Mouse (Mus musculus): ENCODE results near the gene Cfap61. TPM values are rescaled to one million over a fixed set of nuclear protein-coding genes. Genes with fewer than 3 reads are reported as not detected.

Gene Cfap61
- polyA plus RNA-seq, 1 experiment from 2014 or later, result 1.6 TPM

DNA sequence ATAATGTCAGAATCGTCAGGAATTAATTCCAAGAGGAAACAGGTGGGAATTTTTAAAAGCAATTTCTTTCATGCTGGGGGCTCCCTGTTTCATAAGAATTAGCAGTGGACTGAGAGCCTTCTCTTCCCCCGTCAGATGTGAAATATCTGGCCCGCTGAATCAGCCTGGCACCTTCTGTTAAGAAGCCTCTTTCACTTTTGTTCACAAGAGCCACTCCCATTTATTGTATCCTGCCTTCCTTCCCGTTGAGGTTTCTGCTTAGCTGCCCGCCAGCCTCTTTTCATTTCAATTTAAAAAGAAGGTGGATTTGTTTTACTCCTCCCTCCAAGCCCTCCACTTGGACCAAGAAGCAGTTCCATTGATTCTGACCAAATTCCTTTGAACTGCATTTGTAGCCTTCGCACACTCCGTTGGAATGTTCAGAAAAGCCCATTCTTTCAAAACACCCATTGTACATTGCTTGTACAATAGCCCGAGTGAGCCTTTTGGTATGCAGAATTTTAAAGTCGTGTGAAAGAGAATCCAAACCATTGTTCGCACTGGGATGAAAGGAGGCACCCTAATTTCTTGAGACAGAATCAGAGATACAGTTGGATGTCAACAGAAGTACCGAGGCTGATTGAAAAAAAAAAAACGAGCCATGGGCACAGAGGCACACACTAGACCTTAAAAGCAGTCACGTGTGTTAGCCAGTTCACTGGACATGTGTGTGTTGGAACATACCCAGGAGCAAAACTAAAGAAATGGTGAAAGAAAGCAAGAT is 127.9 kb downstream of the Cfap61 start:
- H3K9me3 ChIP-seq, result no peaks in the 10 kb centered on the region
- no peak for ATAC-seq (ENCODE audit: extremely low read depth, insufficient number of reproducible peaks, low FRiP score, low TSS enrichment)
- no peak overlapping the region for H3K4me3 ChIP-seq
- no peaks in the 10 kb centered on the region for H3K36me3 ChIP-seq
- WGBS, result 55% methylated on average over 13 of the region's 13 CpGs
- H3K9ac ChIP-seq, result no peak overlapping the region
- no peaks in the 10 kb centered on the region for H3K27me3 ChIP-seq (replicated peaks)
- H3K27ac ChIP-seq (replicated peaks), result no peak overlapping the region
- peaks cover 9% of the 10 kb centered on the region; the same call in 1 of the 2 replicates for H3K4me1 ChIP-seq
- H3K4me2 ChIP-seq, result peak overlapping the region; percentile 13; the same call in 1 of the 2 replicates

DNA sequence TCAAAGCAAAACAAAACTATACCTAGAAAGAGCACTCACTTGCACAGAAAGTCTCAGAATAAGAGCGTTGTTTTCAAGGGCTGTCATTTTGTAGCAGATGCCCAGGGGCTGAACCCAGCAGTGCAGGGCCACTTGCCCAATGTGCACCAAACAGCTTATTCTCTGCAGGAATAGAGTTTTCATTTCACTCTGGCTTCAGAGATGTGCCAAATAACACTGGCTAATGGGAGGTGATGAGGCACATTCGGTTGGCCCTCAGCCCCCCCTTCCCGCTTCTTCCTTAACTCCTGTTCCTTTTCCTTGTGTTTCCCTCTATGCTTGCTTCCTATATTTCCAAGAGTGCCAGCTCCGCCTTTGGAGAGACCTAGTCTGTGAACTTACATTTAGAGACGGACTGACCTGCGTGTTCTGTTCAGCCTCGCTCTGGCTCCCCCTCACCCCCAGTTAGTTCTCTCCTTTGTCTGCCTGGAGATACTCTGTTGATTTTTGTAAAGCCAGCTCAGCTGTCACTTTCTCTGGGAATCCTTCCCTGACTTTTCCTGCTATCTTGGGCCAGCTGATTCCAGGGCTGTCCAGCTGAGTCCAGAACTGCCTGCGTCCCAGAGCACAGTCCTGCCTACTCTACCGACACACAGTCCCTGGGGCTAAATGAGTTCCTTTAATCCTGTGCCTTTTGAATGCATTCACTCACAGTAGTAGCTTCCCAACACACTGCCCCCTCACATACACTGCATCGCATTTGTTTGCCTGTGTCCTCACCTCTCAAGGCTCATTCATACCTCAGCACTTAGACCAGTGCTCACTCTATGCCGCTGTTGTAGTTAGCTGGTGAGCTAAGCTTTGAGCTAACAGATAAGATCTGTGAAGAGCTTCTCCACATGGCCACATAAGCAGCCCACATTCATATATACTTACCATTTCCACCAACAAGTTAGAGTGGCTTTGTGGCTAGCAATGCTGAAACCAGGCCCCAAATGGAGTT is 128.8 kb downstream of the Cfap61 start:
- Histone ChIP-seq H3K4me3 (no peak overlapping the region), H3K9me3 (no peaks in the 10 kb centered on the region), H3K9ac (no peak overlapping the region), H3K4me2 (no peak overlapping the region), H3K36me3 (no peaks in the 10 kb centered on the region), H3K27ac (replicated peaks) (no peak overlapping the region), H3K4me1 (peaks cover 9% of the 10 kb centered on the region; the same call in 1 of the 2 replicates), H3K27me3 (replicated peaks) (no peaks in the 10 kb centered on the region)
- WGBS, result 57% methylated on average over 11 of the region's 11 CpGs
- ATAC-seq (ENCODE audit: extremely low read depth, insufficient number of reproducible peaks, low FRiP score, low TSS enrichment), result no peak

DNA sequence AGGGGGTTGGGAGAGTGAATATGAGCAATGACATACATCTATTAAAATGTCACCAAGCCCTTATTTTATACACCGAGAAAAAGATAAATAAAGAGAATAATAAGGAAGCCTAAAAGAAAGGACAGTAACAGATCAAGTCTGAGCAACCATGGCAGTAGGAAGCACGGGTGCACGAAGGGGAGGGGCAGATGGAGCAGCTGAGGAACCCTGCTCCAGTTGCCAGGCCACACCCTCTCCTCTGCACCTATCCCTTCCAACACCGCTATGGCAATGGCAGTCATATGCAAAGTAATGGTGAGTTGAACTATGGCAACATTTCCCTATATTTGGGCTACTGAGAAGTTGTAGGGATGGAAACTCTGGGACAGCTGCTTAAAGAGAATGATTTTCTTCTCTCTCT is 132.8 kb downstream of the Cfap61 start:
- Histone ChIP-seq H3K9ac (no peak overlapping the region), H3K27me3 (replicated peaks) (no peaks in the 10 kb centered on the region), H3K4me3 (no peak overlapping the region), H3K4me2 (no peak overlapping the region), H3K27ac (replicated peaks) (no peak overlapping the region), H3K9me3 (no peaks in the 10 kb centered on the region), H3K4me1 (peaks cover 13% of the 10 kb centered on the region; the same call in 1 of the 2 replicates), H3K36me3 (no peaks in the 10 kb centered on the region)
- no peak for ATAC-seq (ENCODE audit: extremely low read depth, insufficient number of reproducible peaks, low FRiP score, low TSS enrichment)
- WGBS, result 46% methylated on average over 4 of the region's 4 CpGs

DNA sequence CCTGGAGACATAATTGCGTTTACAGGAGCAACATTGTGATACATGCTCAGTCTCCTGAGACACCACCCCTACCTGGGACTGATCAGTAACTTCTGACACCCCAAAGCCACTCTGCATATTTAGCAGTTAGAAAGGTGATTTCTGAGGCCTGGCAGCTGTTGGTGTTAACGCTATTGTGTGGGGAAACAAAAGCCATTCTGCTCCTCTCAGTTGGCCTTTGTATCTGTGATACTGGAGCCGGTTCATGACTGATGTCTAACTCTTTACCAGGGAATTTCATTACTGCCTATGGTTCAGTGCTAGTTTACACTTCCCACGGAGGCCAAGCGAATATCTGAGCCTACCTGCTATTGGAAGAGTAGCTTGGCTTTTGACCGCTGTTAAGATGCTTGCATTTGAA is 138.7 kb downstream of the Cfap61 start:
- Histone ChIP-seq H3K27ac (replicated peaks) (no peak overlapping the region), H3K4me1 (peaks cover 5% of the 10 kb centered on the region; the same call in 1 of the 2 replicates), H3K4me2 (no peak overlapping the region), H3K36me3 (no peaks in the 10 kb centered on the region), H3K9ac (no peak overlapping the region), H3K27me3 (replicated peaks) (no peaks in the 10 kb centered on the region), H3K9me3 (no peaks in the 10 kb centered on the region), H3K4me3 (no peak overlapping the region)
- ATAC-seq (ENCODE audit: extremely low read depth, insufficient number of reproducible peaks, low FRiP score, low TSS enrichment), result no peak
- WGBS, result 46% methylated on average over 6 of the region's 6 CpGs

DNA sequence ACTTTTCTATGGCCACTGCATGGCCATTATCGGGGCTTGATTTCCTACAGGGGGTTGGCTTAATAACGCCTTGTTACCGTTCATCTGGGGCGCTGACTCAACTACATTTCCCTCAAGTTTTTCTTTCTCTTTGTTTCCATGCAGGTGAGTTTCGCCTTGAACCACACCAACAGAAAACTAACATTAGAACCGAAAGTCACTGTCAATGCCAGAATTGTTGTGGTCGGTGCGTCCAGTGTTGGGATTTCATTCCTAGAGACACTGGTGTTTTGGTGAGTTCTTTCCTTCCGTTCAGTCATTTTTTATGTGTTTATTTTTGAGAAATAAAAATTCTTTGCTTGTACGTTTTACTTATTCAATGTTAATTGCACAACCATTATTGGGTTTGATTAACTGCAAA is 142.5 kb downstream of the Cfap61 start:
- no peak overlapping the region for H3K4me2 ChIP-seq
- 85% methylated on average over 10 of the region's 10 CpGs for WGBS
- ATAC-seq (ENCODE audit: extremely low read depth, insufficient number of reproducible peaks, low FRiP score, low TSS enrichment), result no peak
- H3K4me1 ChIP-seq, result no peaks in the 10 kb centered on the region
- H3K4me3 ChIP-seq, result no peak overlapping the region
- no peaks in the 10 kb centered on the region for H3K36me3 ChIP-seq
- no peaks in the 10 kb centered on the region for H3K27me3 ChIP-seq (replicated peaks)
- H3K9ac ChIP-seq, result no peak overlapping the region
- no peak overlapping the region for H3K27ac ChIP-seq (replicated peaks)
- no peaks in the 10 kb centered on the region for H3K9me3 ChIP-seq

DNA sequence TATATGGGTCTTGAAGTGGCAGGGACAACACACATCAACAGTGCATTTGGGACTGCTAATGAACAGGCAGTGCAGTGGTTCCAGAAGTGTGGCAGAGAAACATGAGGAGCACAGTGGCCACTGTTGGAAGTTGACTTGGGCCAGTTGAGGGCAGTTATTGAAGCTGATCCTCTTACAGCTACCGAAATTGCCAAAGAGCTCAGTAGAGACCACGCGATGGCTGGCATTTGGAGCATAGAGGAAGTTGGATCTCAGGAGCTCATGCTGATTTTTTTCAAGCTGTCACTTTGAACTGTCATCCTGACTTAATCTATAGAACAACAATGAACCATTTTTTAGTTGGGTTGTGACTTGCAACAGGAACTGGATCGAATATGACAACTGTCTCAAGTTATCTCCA is 145.7 kb downstream of the Cfap61 start:
- 84% methylated on average over 4 of the region's 4 CpGs for WGBS
- H3K36me3 ChIP-seq, result no peaks in the 10 kb centered on the region
- no peak overlapping the region for H3K4me2 ChIP-seq
- H3K27ac ChIP-seq (replicated peaks), result no peak overlapping the region
- H3K4me1 ChIP-seq, result peaks cover 10% of the 10 kb centered on the region; the same call in 1 of the 2 replicates
- ATAC-seq (ENCODE audit: extremely low read depth, insufficient number of reproducible peaks, low FRiP score, low TSS enrichment), result no peak
- H3K9me3 ChIP-seq, result no peaks in the 10 kb centered on the region
- H3K27me3 ChIP-seq (replicated peaks), result no peaks in the 10 kb centered on the region
- no peak overlapping the region for H3K4me3 ChIP-seq
- no peak overlapping the region for H3K9ac ChIP-seq

DNA sequence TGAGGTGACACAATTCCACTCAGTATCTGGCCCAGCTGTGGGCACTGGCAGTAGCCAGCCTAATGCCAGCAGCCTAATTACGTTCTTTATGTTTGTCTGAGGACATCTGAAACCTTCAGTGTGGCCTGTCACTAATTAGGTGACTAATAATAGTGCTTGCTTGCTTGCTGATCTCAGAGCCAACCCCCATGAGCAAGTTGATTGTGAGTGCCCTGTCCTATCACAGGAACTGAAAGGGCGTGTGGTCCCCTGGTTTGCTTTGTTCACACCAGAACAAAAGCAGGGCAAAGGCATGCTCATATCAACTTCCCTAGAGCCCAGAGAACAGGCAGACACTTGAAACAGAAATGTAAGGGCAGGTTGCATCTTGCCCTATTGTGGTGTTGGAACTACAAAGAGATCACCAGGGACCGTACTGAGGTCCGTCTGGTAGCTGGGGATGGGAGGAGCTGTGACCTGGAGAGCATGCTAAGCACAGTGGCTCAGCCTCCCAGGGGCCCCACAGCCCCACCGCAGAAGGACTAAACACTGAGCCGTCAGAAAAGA is 148.8 kb downstream of the Cfap61 start:
- Histone ChIP-seq H3K36me3 (no peaks in the 10 kb centered on the region), H3K4me1 (peaks cover 10% of the 10 kb centered on the region; the same call in 1 of the 2 replicates), H3K27me3 (replicated peaks) (no peaks in the 10 kb centered on the region), H3K9me3 (no peaks in the 10 kb centered on the region), H3K9ac (no peak overlapping the region), H3K4me2 (no peak overlapping the region), H3K27ac (replicated peaks) (0 out of 2 replicates have a peak overlapping the region, but pooled peaks have one; percentile 8), H3K4me3 (no peak overlapping the region)
- 32% methylated on average over 6 of the region's 6 CpGs for WGBS
- ATAC-seq (ENCODE audit: extremely low read depth, insufficient number of reproducible peaks, low FRiP score, low TSS enrichment), result no peak; the same call in 1 of the 2 replicates

DNA sequence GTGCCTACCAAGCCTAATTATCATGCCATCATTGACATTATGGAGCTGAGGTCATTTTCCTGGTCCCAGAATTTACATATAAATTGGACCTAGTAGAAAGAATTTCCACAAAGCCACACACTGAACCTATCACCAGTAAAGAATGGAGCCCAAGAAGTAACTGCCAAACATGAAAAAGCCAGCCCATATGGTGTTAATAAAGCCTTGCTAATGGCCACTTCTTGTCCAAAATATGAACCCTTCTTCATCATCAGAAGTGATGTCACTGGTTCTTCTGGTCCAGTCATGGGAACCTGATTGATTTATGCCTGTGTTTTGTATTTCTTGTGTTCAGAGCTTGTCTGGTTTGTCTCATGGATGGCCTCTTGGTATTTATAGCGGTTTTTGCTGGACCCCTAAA is 152.8 kb downstream of the Cfap61 start:
- no peak overlapping the region for H3K4me2 ChIP-seq
- peaks cover 10% of the 10 kb centered on the region; the same call in 1 of the 2 replicates for H3K4me1 ChIP-seq
- no peaks in the 10 kb centered on the region for H3K27me3 ChIP-seq (replicated peaks)
- no peak for ATAC-seq (ENCODE audit: extremely low read depth, insufficient number of reproducible peaks, low FRiP score, low TSS enrichment)
- H3K27ac ChIP-seq (replicated peaks), result no peak overlapping the region
- no peaks in the 10 kb centered on the region for H3K9me3 ChIP-seq
- H3K4me3 ChIP-seq, result no peak overlapping the region
- no peak overlapping the region for H3K9ac ChIP-seq
- H3K36me3 ChIP-seq, result no peaks in the 10 kb centered on the region
- WGBS, result 80% methylated on average over 1 of the region's 1 CpGs

DNA sequence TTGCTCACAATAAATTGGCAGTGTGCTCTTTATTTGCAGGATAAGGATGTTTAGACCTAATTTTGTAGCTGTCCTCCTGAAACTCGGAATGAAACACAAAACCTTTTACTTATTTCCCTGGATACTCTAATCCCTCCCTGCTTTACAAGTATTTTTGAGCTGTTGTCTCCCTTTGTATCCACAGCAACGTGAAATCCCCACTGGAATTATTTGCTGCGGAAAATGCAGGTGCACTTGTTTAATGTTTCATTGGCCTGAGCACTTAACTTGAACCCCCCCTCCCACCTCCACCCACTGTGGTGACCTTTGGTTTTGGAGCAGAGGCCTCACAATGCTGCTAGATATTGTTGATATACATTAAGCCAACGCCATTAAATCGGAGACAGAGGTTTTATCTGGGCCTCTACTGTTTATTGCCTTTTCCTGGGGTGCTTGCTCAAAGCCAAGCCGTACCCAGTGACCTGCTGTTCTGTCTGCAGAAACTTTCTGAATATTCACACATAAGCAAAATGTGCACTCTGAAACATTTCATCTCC is 154.6 kb downstream of the Cfap61 start:
- Histone ChIP-seq H3K36me3 (no peaks in the 10 kb centered on the region), H3K4me3 (no peak overlapping the region), H3K9ac (no peak overlapping the region), H3K4me2 (no peak overlapping the region), H3K4me1 (no peaks in the 10 kb centered on the region), H3K9me3 (no peaks in the 10 kb centered on the region), H3K27ac (replicated peaks) (no peak overlapping the region), H3K27me3 (replicated peaks) (no peaks in the 10 kb centered on the region)
- 67% methylated on average over 6 of the region's 6 CpGs for WGBS
- ATAC-seq (ENCODE audit: extremely low read depth, insufficient number of reproducible peaks, low FRiP score, low TSS enrichment), result no peak

DNA sequence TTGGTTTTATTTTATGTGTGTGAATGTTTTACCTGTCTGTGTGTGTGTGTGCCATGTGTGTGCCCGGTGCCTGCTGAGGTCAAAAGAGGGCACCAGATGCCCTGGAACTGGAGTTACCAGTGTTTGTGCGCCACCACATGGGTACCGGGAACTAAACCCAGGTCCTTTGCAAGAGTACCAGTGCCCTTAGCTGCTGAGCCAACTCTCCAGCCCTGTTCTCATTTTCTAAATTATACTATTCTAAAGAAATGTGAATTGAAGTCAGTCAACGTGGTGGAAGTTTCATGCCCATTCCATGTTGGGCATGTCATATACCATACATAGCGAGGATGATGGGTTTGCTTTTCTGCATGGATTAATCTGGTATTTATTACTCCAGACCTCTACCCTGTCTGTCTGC is 162.9 kb downstream of the Cfap61 start:
- H3K4me2 ChIP-seq, result peak overlapping the region; percentile 54
- no peak for ATAC-seq (ENCODE audit: extremely low read depth, insufficient number of reproducible peaks, low FRiP score, low TSS enrichment)
- no peak overlapping the region for H3K27ac ChIP-seq (replicated peaks)
- H3K27me3 ChIP-seq (replicated peaks), result peaks cover 7% of the 10 kb centered on the region; the same call in 1 of the 2 replicates
- no peaks in the 10 kb centered on the region for H3K9me3 ChIP-seq
- H3K4me3 ChIP-seq, result peak overlapping the region; percentile 30; the same call in 1 of the 2 replicates
- no peak overlapping the region for H3K9ac ChIP-seq
- 97% methylated on average over 5 of the region's 5 CpGs for WGBS
- H3K36me3 ChIP-seq, result no peaks in the 10 kb centered on the region
- H3K4me1 ChIP-seq, result peaks cover 5% of the 10 kb centered on the region; the same call in 1 of the 2 replicates
